Mouse (Mus musculus): ENCODE data around the gene Gm11569.

DNA sequence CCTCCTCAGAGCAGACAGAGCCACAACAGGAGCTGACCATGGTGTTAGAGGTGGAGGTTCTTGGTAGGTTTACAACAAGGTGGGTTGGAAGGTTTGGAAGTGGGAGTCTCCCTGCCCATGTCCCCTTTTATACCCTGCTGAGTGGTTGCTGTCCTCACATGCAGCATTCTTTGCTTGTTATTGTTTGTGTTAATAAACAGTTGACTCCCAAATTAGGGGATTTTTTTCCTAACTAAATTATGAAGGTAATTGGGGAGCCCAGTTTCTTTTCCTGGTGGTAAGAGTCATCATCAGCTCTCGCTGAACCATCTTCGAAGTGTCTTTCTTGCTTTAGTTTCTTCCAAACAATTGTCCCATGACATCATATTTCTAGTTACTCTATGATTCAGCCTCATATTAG lies 18.1 kb downstream of the Gm11569 start, which contains the start of gene Krtap4-8:
- TF ChIP-seq POLR2A (IDR thresholded peaks at IDR 0.05; ENCODE audit: insufficient read length, low read depth) (no peak), POLR2AphosphoS2 (IDR thresholded peaks at IDR 0.05; ENCODE audit: insufficient read length, low read depth) (no peak)

All from myocyte (in vitro differentiated cells).